ENCODE assay signal across 10 mouse cellular contexts in the genomic region with DNA sequence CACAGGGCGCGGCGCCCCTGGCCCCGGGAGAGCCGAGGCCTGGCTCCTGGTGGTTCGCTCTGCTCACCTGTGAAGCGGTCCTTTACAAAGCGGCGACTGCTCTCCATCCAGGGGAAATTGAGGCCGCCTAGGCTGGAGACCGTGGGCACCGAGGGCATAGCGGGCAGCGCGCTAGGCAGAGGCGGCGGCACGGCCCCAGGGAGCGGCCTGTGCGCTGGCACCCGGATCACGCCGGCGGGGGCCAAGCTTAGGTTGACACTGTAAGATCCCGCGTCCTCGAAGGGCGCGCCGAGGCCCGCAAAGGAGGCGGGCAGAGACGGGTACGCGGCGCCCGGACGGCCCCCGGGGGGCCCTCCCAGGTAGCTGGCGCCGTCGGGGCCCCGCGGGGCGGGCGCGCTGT. TPM values are rescaled to one million over a fixed set of nuclear protein-coding genes. Genes with fewer than 3 reads are reported as not detected.
DNase-seq lines count a peak whose midpoint lies in the region; ATAC-seq and TF ChIP-seq lines count a peak whose summit lies in the region.
"Had no signal": no experiment of that assay in that cellular context is flagged by ENCODE, and none has a peak within 500 bp of the region (broad histone marks: within the 10 kb centered on the region; RNA-seq: fewer than 3 reads in every experiment).

No protein-coding gene starts in this region.

- intact Hi-C loops in heart, postnatal 10 days (cut with DNase I): no loop called here

- no peak for TF ChIP-seq POLR2A in kidney, adult 2 months (IDR thresholded peaks at IDR 0.05; ENCODE audit: low read depth, low read length)

- no peak for ATAC-seq in heart, embryonic 16.5 days (replicated peaks; ENCODE audit: extremely low read depth, insufficient read depth, low FRiP score)
- ATAC-seq in hindbrain, embryonic 15.5 days (ENCODE audit: low FRiP score, low read depth): no peak
- ATAC-seq in midbrain, embryonic 14.5 days (ENCODE audit: low FRiP score, low TSS enrichment): no peak; the same call in 1 of the 2 replicates

- H3K4me2 ChIP-seq in heart, embryonic 16.5 days (ENCODE audit: low read depth, low read length): peak overlapping the region; percentile 41; the same call in 1 of the 2 replicates
- H3K4me2 ChIP-seq in hindbrain, embryonic 15.5 days: peak overlapping the region; percentile 52
- peak overlapping the region; percentile 46 for H3K4me2 ChIP-seq in midbrain, embryonic 14.5 days (ENCODE audit: low read length)

- peak overlapping the region; percentile 24 for H3K4me3 ChIP-seq in heart, embryonic 16.5 days (ENCODE audit: low read length)
- H3K4me3 ChIP-seq in embryonic facial prominence, embryonic 10.5 days: peak overlapping the region; percentile 52
- H3K4me3 ChIP-seq in hindbrain, embryonic 15.5 days: peak overlapping the region; percentile 40
- H3K4me3 ChIP-seq in midbrain, embryonic 14.5 days (replicated peaks; ENCODE audit: low read depth, low read length): peak overlapping the region; percentile 24
- no peak overlapping the region for H3K4me3 ChIP-seq in kidney, adult 2 months (ENCODE audit: insufficient read depth, low read depth, low read length)

- no peak for DNase-seq in heart, postnatal 10 days
- DNase-seq in embryonic facial prominence, embryonic 10.5 days (ENCODE audit: low spot score): no peak
- DNase-seq in midbrain, embryonic 14.5 days: peak; percentile 39
- DNase-seq in c-Kit-positive CD71-positive TER-119-positive erythroid progenitor cells, embryonic 14.5 days (ENCODE audit: low spot score): no peak
- DNase-seq in kidney, adult 2 months: no peak
- no peak for DNase-seq in testis, postnatal 14 days (ENCODE audit: low spot score)

- 1% methylated on average over 47 of the region's 47 CpGs for WGBS in heart, embryonic 16.5 days
- 1% methylated on average over 47 of the region's 47 CpGs for WGBS in embryonic facial prominence, embryonic 10.5 days
- under 1% methylated on average over 45 of the region's 47 CpGs for WGBS in hindbrain, embryonic 15.5 days
- WGBS in midbrain, embryonic 14.5 days: 1% methylated on average over 47 of the region's 47 CpGs
- WGBS in kidney, adult 2 months: 5% methylated on average over 46 of the region's 47 CpGs

- peaks cover 11% of the 10 kb centered on the region for H3K4me1 ChIP-seq in heart, embryonic 16.5 days (ENCODE audit: control insufficient read depth, insufficient read depth, low read length)
- H3K4me1 ChIP-seq in embryonic facial prominence, embryonic 10.5 days: peaks cover 52% of the 10 kb centered on the region
- peaks cover 35% of the 10 kb centered on the region for H3K4me1 ChIP-seq in hindbrain, embryonic 15.5 days (replicated peaks)
- peaks cover 20% of the 10 kb centered on the region; the same call in 1 of the 2 replicates for H3K4me1 ChIP-seq in midbrain, embryonic 14.5 days (ENCODE audit: control insufficient read depth, insufficient read depth, low read length)
- no peaks in the 10 kb centered on the region for H3K4me1 ChIP-seq in kidney, adult 2 months (ENCODE audit: control insufficient read depth, insufficient read depth, low read length)

- H3K27me3 ChIP-seq in heart, embryonic 16.5 days (ENCODE audit: control insufficient read depth, insufficient read depth, low read length): peaks cover 90% of the 10 kb centered on the region
- H3K27me3 ChIP-seq in embryonic facial prominence, embryonic 10.5 days (replicated peaks; ENCODE audit: low read depth, poor library complexity, severe bottlenecking): peaks cover 100% of the 10 kb centered on the region
- peaks cover 48% of the 10 kb centered on the region for H3K27me3 ChIP-seq in hindbrain, embryonic 15.5 days
- H3K27me3 ChIP-seq in midbrain, embryonic 14.5 days (ENCODE audit: control insufficient read depth, insufficient read depth, low read length): peaks cover 81% of the 10 kb centered on the region
- H3K27me3 ChIP-seq in kidney, adult 2 months (replicated peaks; ENCODE audit: control insufficient read depth, insufficient read depth, low read length): peaks cover 30% of the 10 kb centered on the region

- no peak overlapping the region for H3K27ac ChIP-seq in heart, embryonic 16.5 days (ENCODE audit: low read length)
- H3K27ac ChIP-seq in embryonic facial prominence, embryonic 10.5 days (replicated peaks): peak overlapping the region; percentile 15; the same call in 1 of the 2 replicates
- peak overlapping the region; percentile 79 for H3K27ac ChIP-seq in hindbrain, embryonic 15.5 days (replicated peaks)
- H3K27ac ChIP-seq in midbrain, embryonic 14.5 days (replicated peaks; ENCODE audit: low read depth, low read length): no peak overlapping the region
- H3K27ac ChIP-seq in kidney, adult 2 months (ENCODE audit: insufficient read depth, low read depth, low read length): no peak overlapping the region

- H3K9me3 ChIP-seq in heart, embryonic 16.5 days (replicated peaks; ENCODE audit: control insufficient read depth, low read length): no peaks in the 10 kb centered on the region
- no peaks in the 10 kb centered on the region for H3K9me3 ChIP-seq in embryonic facial prominence, embryonic 10.5 days
- no peaks in the 10 kb centered on the region for H3K9me3 ChIP-seq in hindbrain, embryonic 15.5 days
- no peaks in the 10 kb centered on the region for H3K9me3 ChIP-seq in midbrain, embryonic 14.5 days (ENCODE audit: control insufficient read depth, low read length)

- TF ChIP-seq CTCF in kidney, adult 2 months (conservative IDR thresholded peaks at IDR 0.05; ENCODE audit: insufficient read depth, insufficient read length, low read depth, low read length): no peak

- H3K9ac ChIP-seq in heart, embryonic 16.5 days (ENCODE audit: low read length): no peak overlapping the region
- H3K9ac ChIP-seq in hindbrain, embryonic 15.5 days: peak overlapping the region; percentile 14
- H3K9ac ChIP-seq in midbrain, embryonic 14.5 days (replicated peaks; ENCODE audit: low read length): no peak overlapping the region

- H3K36me3 ChIP-seq in heart, embryonic 16.5 days (ENCODE audit: control insufficient read depth, insufficient read depth): no peaks in the 10 kb centered on the region
- H3K36me3 ChIP-seq in embryonic facial prominence, embryonic 10.5 days (replicated peaks): no peaks in the 10 kb centered on the region
- no peaks in the 10 kb centered on the region for H3K36me3 ChIP-seq in hindbrain, embryonic 15.5 days
- no peaks in the 10 kb centered on the region for H3K36me3 ChIP-seq in midbrain, embryonic 14.5 days (ENCODE audit: control insufficient read depth, insufficient read depth, low read length)
- no peaks in the 10 kb centered on the region for H3K36me3 ChIP-seq in kidney, adult 2 months (ENCODE audit: control insufficient read depth, insufficient read depth, low read length)

RNA-seq across cellular contexts. Expression of a gene that starts 0.4 kb away (rescaled TPM):
- not detected in 2 replicates for polyA plus RNA-seq in heart, embryonic 16.5 days (2015; fragmentation: Nextera tagmentation; extraction: Ambion mirVana)
- total RNA-seq in heart, postnatal 10 days (2021): not detected
- 5.0 TPM in 2 replicates for polyA plus RNA-seq in embryonic facial prominence, embryonic 10.5 days (2016; fragmentation: Nextera tagmentation; extraction: Ambion mirVana)
- 15.0 and 18.1 TPM in 2 replicates for polyA plus RNA-seq in hindbrain, embryonic 15.5 days (2015; fragmentation: Nextera tagmentation; extraction: Ambion mirVana)
- polyA plus RNA-seq in midbrain, embryonic 14.5 days (2014; fragmentation: Nextera tagmentation; extraction: Ambion mirVana): 3.3 and 6.2 TPM in 2 replicates
- polyA plus RNA-seq in kidney, adult 2 months (2012; rRNA removed): not detected in 2 replicates
- total RNA-seq: common myeloid progenitor, adult 5-6 weeks; layer of hippocampus, adult 18-20 months had no signal

RNA-seq across cellular contexts. Expression of a gene that starts 40.0 kb away (rescaled TPM):
- polyA plus RNA-seq in heart, embryonic 16.5 days (2015; fragmentation: Nextera tagmentation; extraction: Ambion mirVana): 424 and 467 TPM in 2 replicates
- 100 to 1,000 TPM; 202 to 225 TPM for total RNA-seq in heart, postnatal 10 days (2021)
- polyA plus RNA-seq in embryonic facial prominence, embryonic 10.5 days (2016; fragmentation: Nextera tagmentation; extraction: Ambion mirVana): 1,564 and 1,604 TPM in 2 replicates
- 377 and 402 TPM in 2 replicates for polyA plus RNA-seq in hindbrain, embryonic 15.5 days (2015; fragmentation: Nextera tagmentation; extraction: Ambion mirVana)
- 485 and 506 TPM in 2 replicates for polyA plus RNA-seq in midbrain, embryonic 14.5 days (2014; fragmentation: Nextera tagmentation; extraction: Ambion mirVana)
- 77.9 and 98.2 TPM in 2 replicates for polyA plus RNA-seq in kidney, adult 2 months (2012; rRNA removed)

RNA-seq across cellular contexts. Expression of a gene that starts 55.8 kb away (rescaled TPM):
- polyA plus RNA-seq in heart, embryonic 16.5 days (2015; fragmentation: Nextera tagmentation; extraction: Ambion mirVana): 9.2 and 11.5 TPM in 2 replicates
- 1 to 10 TPM; 6.1 to 7.3 TPM for total RNA-seq in heart, postnatal 10 days (2021)
- 2.8 and 3.4 TPM in 2 replicates for polyA plus RNA-seq in embryonic facial prominence, embryonic 10.5 days (2016; fragmentation: Nextera tagmentation; extraction: Ambion mirVana)
- polyA plus RNA-seq in hindbrain, embryonic 15.5 days (2015; fragmentation: Nextera tagmentation; extraction: Ambion mirVana): 7.1 and 7.4 TPM in 2 replicates
- 4.7 and 5.5 TPM in 2 replicates for polyA plus RNA-seq in midbrain, embryonic 14.5 days (2014; fragmentation: Nextera tagmentation; extraction: Ambion mirVana)
- 0.50 and 0.52 TPM in 2 replicates for polyA plus RNA-seq in kidney, adult 2 months (2012; rRNA removed)
- total RNA-seq: common myeloid progenitor, adult 5-6 weeks had no signal

Comparison
In these comparisons a context has a peak if more than half of its experiments do, and no peak if none do; other contexts are left out.
1. H3K27ac ChIP-seq: peak in embryonic facial prominence, embryonic 10.5 days (single experiment) and hindbrain, embryonic 15.5 days (single experiment); none in heart, embryonic 16.5 days (single experiment), midbrain, embryonic 14.5 days (single experiment) and kidney, adult 2 months (single experiment).
2. Peak in every context shown above with its lines, with median percentiles within 50 percentile points of each other: H3K4me2 ChIP-seq.